Mouse (Mus musculus) G1E (cell line): ENCODE results near the gene Pgm2. TPM values are rescaled to one million over a fixed set of nuclear protein-coding genes. Genes with fewer than 3 reads are reported as not detected.

Source experiments
- ATAC-seq: 2 replicates; pipeline ENCODE4 v1.8.0; 2016; ENCODE audit warnings: mild to moderate bottlenecking; ENCODE audit not compliant: insufficient number of reproducible peaks, poor library complexity, low FRiP score, severe bottlenecking; ENCODE audit errors: extremely low read depth
- DNase-seq: peaks from one replicate; pipeline ENCODE4 v3.0.0; 2012; ENCODE audit warnings: low spot score
- H3K27me3 ChIP-seq: 2 replicates; pipeline ENCODE4 v1.6.1; 2012; ENCODE audit warnings: mild to moderate bottlenecking, low read length, inconsistent platforms; ENCODE audit not compliant: insufficient read depth
- H3K36me3 ChIP-seq: replicated peaks from 2 replicates; pipeline ENCODE3; 2012; ENCODE audit warnings: mild to moderate bottlenecking, inconsistent platforms
- H3K4me1 ChIP-seq: 2 replicates; pipeline ENCODE4 v1.6.1; 2012; ENCODE audit warnings: low read depth, low read length, inconsistent platforms, mixed read lengths; ENCODE audit not compliant: insufficient read depth
- H3K4me3 ChIP-seq: 2 replicates; pipeline ENCODE4 v1.5.1; 2012; ENCODE audit warnings: low read depth, mild to moderate bottlenecking, inconsistent platforms, low read length, moderate library complexity, mixed read lengths
- H3K9me3 ChIP-seq: replicated peaks from 2 replicates; pipeline ENCODE4 v1.6.1; 2012; ENCODE audit warnings: inconsistent platforms
- CTCF ChIP-seq: IDR thresholded peaks from 2 replicates; pipeline ENCODE4 v1.5.1; 2012; ENCODE audit warnings: low read depth, low read length, inconsistent platforms, mixed read lengths
- GATA1 ChIP-seq: IDR thresholded peaks from 2 replicates; pipeline ENCODE4 v1.6.1; 2012; ENCODE audit warnings: borderline replicate concordance, low read length, inconsistent platforms, mixed read lengths
- GATA2 ChIP-seq: IDR thresholded peaks from 2 replicates; pipeline ENCODE4 v1.6.1; 2012; ENCODE audit warnings: low read depth, low read length, inconsistent platforms, borderline replicate concordance
- POLR2AphosphoS5 ChIP-seq: IDR thresholded peaks from 2 replicates; pipeline ENCODE4 v1.6.1; 2012; ENCODE audit warnings: low read depth, low read length, inconsistent platforms; ENCODE audit not compliant: insufficient replicate concordance
- TAL1 ChIP-seq: conservative IDR thresholded peaks from 2 replicates; pipeline ENCODE4 v1.6.1; 2012; ENCODE audit warnings: low read depth, low read length, inconsistent platforms, mixed read lengths
- polyA plus RNA-seq: library from polyadenylated mRNA; stranded (reverse); fragments of >175 nt; gene quantifications from 2 replicates; pipeline ENCODE4 v1.2.3, GENCODE M21; 2012
- total RNA-seq, 2 experiments: library from RNA; stranded (forward) in 1 of 2; stranded (reverse) in 1 of 2; fragments of 200-1000 nt in 1 of 2; fragments of >200 nt in 1 of 2; fragmentation: Nextera tagmentation in 1 of 2; gene quantifications; 2 replicates each; pipeline ENCODE4 v1.2.3; 2014 to 2017

The Pgm2 gene
- total and polyA plus RNA-seq, 3 experiments = 49.0 to 101 (median 65.8) TPM

DNA sequence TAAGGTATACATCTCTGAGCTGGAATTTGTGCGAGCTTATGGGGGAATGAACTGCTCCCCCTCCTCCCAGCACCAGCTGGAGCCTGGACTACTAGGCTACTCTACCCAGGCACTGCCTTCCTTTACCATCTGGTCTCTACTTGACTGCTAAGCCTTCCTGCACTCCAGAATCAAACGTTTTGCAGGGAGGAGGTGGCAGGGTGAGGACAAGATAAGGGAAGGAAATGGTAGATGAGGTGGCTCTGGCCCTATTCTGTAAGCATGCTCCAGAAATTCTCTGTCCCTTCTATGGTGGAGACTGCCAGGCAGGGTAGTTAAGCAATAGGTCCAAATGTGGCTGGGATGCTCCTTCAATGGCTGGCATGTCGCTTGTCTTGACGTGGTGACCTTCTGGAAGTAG, 65.8 kb downstream of the Pgm2 start:
- no peak for TF ChIP-seq CTCF
- ATAC-seq (no peak), DNase-seq (no peak)
- H3K4me1 ChIP-seq = peaks cover 13% of the 10 kb centered on the region
- peaks cover 45% of the 10 kb centered on the region for H3K27me3 ChIP-seq
- H3K36me3 ChIP-seq = no peaks in the 10 kb centered on the region
- H3K4me3 ChIP-seq = no peak overlapping the region
- H3K9me3 ChIP-seq = no peaks in the 10 kb centered on the region

DNA sequence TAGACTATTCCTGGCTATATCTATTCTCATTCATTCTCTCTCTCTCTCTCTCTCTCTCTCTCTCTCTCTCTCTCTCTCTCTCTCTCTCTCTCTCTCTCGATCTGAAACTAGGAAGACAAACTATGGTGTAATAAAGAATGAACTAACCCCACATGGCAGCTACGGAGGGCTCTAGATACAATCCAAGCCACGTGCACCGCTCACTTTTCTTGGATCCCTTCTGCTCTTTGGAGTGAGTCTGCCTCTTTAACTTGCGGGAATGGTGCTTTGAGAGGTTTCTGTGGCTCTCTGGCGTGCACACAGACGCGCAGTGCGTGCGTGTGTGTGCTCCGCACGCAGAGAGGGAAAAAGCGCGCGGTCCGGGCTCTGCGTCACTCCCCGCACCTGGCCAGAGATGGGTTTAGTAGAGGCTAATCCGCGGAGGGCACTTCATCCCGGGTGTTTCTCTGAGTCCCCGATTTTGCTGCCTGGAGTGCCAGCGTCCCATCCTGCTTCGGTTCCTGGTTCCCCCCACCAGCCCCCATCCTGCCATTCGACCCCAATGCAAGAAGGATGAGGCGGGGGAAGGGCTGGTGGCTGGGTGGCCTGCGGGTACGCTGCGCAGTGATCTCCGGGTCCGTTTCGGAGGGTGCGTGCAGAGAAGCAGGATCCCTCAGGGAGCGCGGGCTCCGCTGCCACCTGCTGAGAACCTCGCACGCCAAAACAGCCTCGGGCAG, 66.5 kb downstream of the Pgm2 start:
- H3K4me3 ChIP-seq = no peak overlapping the region
- H3K9me3 ChIP-seq = no peaks in the 10 kb centered on the region
- no peak for DNase-seq
- peaks cover 13% of the 10 kb centered on the region for H3K4me1 ChIP-seq
- no peak for TF ChIP-seq GATA1
- no peak for TF ChIP-seq CTCF
- TF ChIP-seq GATA2 = no peak
- TF ChIP-seq POLR2AphosphoS5 = no peak
- TF ChIP-seq TAL1 = no peak
- ATAC-seq = no peak
- H3K36me3 ChIP-seq = no peaks in the 10 kb centered on the region
- peaks cover 45% of the 10 kb centered on the region for H3K27me3 ChIP-seq

DNA sequence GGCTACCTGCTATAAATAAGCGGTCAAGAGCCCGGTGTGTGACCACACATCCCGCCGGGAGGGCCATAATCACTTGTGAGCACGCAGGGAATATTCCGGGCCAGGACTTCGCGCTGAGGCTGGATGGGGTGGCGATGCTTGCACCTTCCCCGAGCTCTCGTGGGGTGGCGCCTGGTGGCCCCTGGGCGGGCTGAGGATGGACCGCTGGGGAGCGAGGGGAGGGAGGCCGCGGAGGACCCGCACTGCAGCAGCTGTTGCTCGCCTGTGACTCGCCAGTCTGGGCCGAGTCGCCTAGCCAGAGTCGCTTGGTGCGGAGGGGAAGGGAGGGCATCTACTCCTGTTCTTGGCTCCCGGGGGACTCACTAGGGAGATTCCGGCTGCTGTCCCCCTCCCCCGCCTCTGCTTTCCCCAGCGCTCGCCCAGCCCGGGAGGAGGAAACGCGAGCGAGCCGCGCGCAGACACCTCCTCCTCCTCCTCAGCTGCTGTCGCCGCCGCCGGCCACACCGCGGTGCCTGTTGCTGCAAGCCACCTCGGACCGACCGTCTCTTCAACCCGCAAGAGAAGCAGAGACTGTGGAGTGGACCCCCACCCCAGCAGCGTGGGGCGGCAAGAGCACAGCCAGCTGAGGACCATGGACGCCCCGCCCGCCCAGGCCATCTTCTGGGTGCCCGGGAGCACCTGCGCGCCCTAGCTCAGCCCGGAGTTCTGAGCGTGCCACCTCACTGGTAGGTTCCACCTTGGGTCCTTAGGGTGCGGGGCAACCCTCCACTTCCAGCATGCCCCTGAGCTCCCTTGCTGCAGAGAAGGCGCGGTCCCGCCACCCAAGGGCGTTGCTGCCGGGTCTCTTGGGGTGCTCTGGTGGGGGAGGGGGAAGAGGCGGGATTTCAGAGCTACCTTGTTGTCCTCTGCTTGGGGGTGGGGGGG, 67.3 kb downstream of the Pgm2 start:
- H3K27me3 ChIP-seq = peaks cover 37% of the 10 kb centered on the region
- H3K4me3 ChIP-seq = peak overlapping the region; percentile 35
- no peak for ATAC-seq
- H3K36me3 ChIP-seq = no peaks in the 10 kb centered on the region
- peaks cover 13% of the 10 kb centered on the region for H3K4me1 ChIP-seq
- TF ChIP-seq GATA2 (no peak), GATA1 (no peak), TAL1 (no peak), CTCF (no peak), POLR2AphosphoS5 (no peak)
- DNase-seq = no peak
- no peaks in the 10 kb centered on the region for H3K9me3 ChIP-seq

DNA sequence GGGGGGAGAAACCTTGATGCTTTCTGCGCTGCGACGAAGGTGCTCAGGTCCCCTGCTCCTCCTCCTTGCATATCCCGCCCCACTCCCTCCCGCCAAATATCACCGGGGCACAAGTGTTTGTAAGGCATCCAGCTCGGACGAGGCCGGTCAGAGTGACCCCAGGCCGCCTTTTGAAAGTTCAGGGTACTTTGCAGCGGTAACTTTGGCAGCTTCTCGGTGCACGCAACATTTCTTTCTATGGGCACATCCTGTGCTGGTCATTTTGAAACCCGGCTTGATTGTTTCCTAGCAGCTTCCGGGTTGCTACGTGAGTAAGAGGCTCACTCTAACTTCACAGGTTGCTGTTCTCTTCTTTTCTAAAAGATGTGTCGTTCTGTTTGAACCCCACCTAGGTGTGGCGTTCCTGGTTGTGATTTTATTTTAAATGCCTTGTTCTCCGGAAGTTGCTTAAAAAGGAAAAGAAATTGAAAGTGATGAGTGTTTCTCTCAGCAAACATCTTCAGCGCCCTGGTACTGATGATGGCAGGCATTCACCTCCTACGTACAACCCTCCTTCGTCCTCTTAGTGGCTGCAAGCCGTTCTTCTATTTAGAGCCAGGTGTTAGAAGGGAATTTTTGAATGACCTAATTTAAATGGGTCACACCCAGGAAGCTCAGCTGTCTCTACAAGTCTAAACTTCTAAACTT, 68.1 kb downstream of the Pgm2 start:
- TF ChIP-seq TAL1 (no peak), GATA1 (no peak), POLR2AphosphoS5 (no peak)
- ATAC-seq = no peak

DNA sequence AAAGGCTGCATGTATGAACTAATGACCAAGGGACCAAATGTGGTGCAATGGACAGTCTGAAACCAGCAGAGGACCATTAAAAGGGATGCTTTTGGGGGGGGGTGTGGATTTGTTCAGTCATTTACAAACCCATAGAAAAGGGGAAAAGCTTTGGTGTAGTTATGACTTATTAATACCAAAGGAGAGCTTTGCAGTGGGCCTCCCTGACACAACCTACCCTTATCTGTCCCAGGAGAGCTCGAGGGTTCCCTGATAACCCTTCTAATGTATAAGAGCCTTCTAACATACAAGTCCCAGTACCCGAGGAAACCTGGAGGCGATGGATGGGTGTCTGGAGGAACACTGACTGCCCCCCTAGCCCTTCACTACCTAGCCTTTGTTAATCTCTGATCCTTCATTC, 69.2 kb downstream of the Pgm2 start:
- H3K27me3 ChIP-seq = peaks cover 30% of the 10 kb centered on the region
- DNase-seq = no peak
- H3K9me3 ChIP-seq = no peaks in the 10 kb centered on the region
- TF ChIP-seq POLR2AphosphoS5 (no peak), GATA1 (no peak), GATA2 (no peak), CTCF (no peak), TAL1 (no peak)
- ATAC-seq = no peak
- H3K4me3 ChIP-seq = no peak overlapping the region
- no peaks in the 10 kb centered on the region for H3K36me3 ChIP-seq
- H3K4me1 ChIP-seq = peaks cover 5% of the 10 kb centered on the region; the same call in 1 of the 2 replicates

More for the DNA sequence above, 68.1 kb downstream of the Pgm2 start:
- H3K4me1 ChIP-seq = peaks cover 13% of the 10 kb centered on the region
- no peaks in the 10 kb centered on the region for H3K9me3 ChIP-seq
- peak overlapping the region; percentile 35 for H3K4me3 ChIP-seq
- H3K36me3 ChIP-seq = no peaks in the 10 kb centered on the region
- peaks cover 35% of the 10 kb centered on the region for H3K27me3 ChIP-seq
- no peak for DNase-seq

DNA sequence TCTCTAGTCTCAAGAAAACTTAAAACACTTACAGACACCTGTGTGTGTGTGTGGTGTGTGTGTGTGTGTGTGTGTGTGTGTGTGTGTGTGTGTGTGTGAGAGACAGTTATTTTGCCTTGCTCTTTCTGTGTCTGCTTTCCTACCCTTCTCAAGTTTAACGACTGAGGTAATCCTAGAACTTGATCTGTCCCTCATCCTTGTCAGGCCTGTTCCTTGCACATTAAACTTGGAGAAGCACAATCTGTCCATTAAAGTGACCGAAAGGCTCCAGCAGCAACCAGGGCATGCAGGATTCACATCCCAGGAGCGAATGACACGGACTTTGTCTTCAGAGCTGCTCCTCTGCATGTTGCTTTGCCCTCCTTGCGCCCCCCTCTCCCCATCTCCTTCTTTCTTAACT, 69.8 kb downstream of the Pgm2 start:
- TF ChIP-seq CTCF = no peak
- TF ChIP-seq GATA2 = no peak
- no peak for TF ChIP-seq GATA1
- TF ChIP-seq TAL1 = no peak
- TF ChIP-seq POLR2AphosphoS5 = no peak
- DNase-seq (no peak), ATAC-seq (no peak)
- H3K4me3 ChIP-seq = no peak overlapping the region
- no peaks in the 10 kb centered on the region for H3K36me3 ChIP-seq
- H3K27me3 ChIP-seq = peaks cover 30% of the 10 kb centered on the region
- H3K9me3 ChIP-seq = no peaks in the 10 kb centered on the region
- peaks cover 5% of the 10 kb centered on the region; the same call in 1 of the 2 replicates for H3K4me1 ChIP-seq

DNA sequence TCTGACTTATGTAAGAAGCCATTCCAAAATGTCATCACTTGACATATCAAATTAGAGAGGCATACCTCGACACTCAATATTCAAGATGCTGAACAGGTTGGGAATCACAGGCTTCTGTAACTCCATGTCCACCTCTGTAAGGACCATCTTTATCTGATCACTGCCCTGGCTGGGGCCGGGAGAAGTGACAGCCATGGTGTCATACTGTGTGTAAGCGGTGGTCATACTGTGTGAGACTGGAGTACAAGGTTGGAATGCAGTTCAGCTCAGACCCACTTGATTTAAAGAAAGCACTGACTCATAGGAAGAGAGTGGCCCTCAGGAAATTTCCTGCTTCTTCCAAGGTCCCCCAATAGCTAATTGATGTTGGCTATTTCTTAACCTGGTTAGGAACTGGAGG, 71.7 kb downstream of the Pgm2 start:
- H3K36me3 ChIP-seq = no peaks in the 10 kb centered on the region
- H3K4me1 ChIP-seq = peaks cover 5% of the 10 kb centered on the region; the same call in 1 of the 2 replicates
- ATAC-seq (no peak), DNase-seq (no peak)
- H3K4me3 ChIP-seq = no peak overlapping the region
- TF ChIP-seq GATA2 (no peak), GATA1 (no peak), POLR2AphosphoS5 (no peak), TAL1 (no peak), CTCF (no peak)
- peaks cover 19% of the 10 kb centered on the region for H3K27me3 ChIP-seq
- no peaks in the 10 kb centered on the region for H3K9me3 ChIP-seq
